Mouse (Mus musculus) thymus, adult 2 months (tissue): ENCODE results near the gene Tnk2.

Experiments used
- CTCF ChIP-seq: fragments of 200-500 bp; IDR thresholded peaks from 2 replicates; pipeline ENCODE4 v1.5.1; 2012; ENCODE audit warnings: mild to moderate bottlenecking, control low read depth, low read length, moderate library complexity, borderline replicate concordance; ENCODE audit not compliant: control insufficient read depth, poor library complexity, insufficient read depth; ENCODE audit errors: extremely low read depth
- POLR2A ChIP-seq: fragments of 200-500 bp; IDR thresholded peaks from 2 replicates; pipeline ENCODE4 v1.6.1; 2012; ENCODE audit warnings: mild to moderate bottlenecking, low read length, control low read depth, moderate library complexity; ENCODE audit not compliant: control insufficient read depth, poor library complexity, insufficient read depth; ENCODE audit errors: extremely low read depth

GRCm38 (mm10) chr16:32677040-32677700 is 33.5 kb downstream of the Tnk2 start:
- TF ChIP-seq CTCF: no peak
- no peak for TF ChIP-seq POLR2A
